Mouse (Mus musculus): Measurements from ENCODE around the gene Fam196b. TPM values are rescaled to one million over a fixed set of nuclear protein-coding genes. Genes with fewer than 3 reads are reported as not detected.

Gene Fam196b
- polyA plus RNA-seq, 1 experiment from 2014 or later, result 0.13 TPM

DNA sequence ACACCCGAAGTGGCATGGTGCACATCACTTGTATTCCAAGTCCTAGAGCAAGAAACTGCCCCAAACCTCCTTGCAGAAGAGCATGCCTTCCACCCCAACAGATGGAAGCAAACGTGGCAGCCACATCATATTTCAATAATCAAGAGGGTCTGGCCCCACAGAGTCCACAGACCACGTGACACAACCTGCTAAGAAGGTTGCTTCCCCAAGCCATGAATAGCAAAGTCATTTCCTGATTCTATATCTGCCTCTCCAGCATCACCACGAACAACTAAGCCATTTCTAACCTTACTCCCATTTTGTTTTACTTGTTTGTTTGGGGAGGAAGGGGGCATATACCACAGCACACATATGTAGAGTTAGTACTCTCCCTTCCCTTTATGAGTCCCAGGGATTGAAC, 69.6 kb downstream of the Fam196b start:
- H3K27me3 ChIP-seq, result no peaks in the 10 kb centered on the region
- ATAC-seq (replicated peaks; ENCODE audit: insufficient number of reproducible peaks, insufficient read depth, low FRiP score, low read depth), result no peak
- H3K36me3 ChIP-seq, result no peaks in the 10 kb centered on the region
- no peak overlapping the region for H3K4me2 ChIP-seq
- H3K4me3 ChIP-seq, result no peak overlapping the region
- no peak overlapping the region for H3K27ac ChIP-seq
- no peak overlapping the region for H3K9ac ChIP-seq
- H3K9me3 ChIP-seq (replicated peaks), result no peaks in the 10 kb centered on the region
- no peaks in the 10 kb centered on the region for H3K4me1 ChIP-seq (replicated peaks)
- WGBS, result 60% methylated on average over 4 of the region's 4 CpGs

GRCm38 (mm10) chr11:34385001-34385688, 70.5 kb downstream of the Fam196b start:
- ATAC-seq (replicated peaks; ENCODE audit: insufficient number of reproducible peaks, insufficient read depth, low FRiP score, low read depth), result no peak
- no peaks in the 10 kb centered on the region for H3K27me3 ChIP-seq
- no peaks in the 10 kb centered on the region for H3K36me3 ChIP-seq
- H3K9me3 ChIP-seq (replicated peaks), result no peaks in the 10 kb centered on the region
- H3K4me1 ChIP-seq (replicated peaks), result no peaks in the 10 kb centered on the region
- 38% methylated on average over 1 of the region's 1 CpGs for WGBS
- H3K27ac ChIP-seq, result no peak overlapping the region
- no peak overlapping the region for H3K4me2 ChIP-seq
- no peak overlapping the region for H3K4me3 ChIP-seq
- H3K9ac ChIP-seq, result no peak overlapping the region

GRCm38 (mm10) chr11:34389261-34390116, 74.9 kb downstream of the Fam196b start:
- 79% methylated on average over 6 of the region's 6 CpGs for WGBS
- ATAC-seq (replicated peaks; ENCODE audit: insufficient number of reproducible peaks, insufficient read depth, low FRiP score, low read depth), result no peak

DNA sequence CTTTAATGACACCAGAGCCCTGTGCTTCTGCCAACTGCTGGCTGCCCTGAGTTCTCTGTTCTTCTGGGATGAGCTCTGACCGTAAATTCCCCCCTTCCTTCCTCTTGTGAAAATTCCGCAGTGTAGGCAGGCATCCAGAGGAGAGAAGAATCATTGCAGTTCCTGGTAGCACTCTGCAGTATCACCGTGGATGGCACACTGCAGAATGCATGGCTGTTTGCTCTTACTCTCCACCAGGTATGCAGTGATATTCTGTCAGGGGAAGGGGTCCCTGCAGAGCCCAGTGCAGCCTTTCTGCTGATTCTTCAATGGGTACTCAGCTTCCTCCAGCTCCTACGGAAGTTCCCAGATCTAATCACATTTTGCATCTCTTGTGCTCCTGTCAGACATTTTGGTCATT, 77.5 kb downstream of the Fam196b start:
- no peaks in the 10 kb centered on the region for H3K9me3 ChIP-seq (replicated peaks)
- H3K4me1 ChIP-seq (replicated peaks), result no peaks in the 10 kb centered on the region
- no peak overlapping the region for H3K27ac ChIP-seq
- no peaks in the 10 kb centered on the region for H3K27me3 ChIP-seq
- no peak overlapping the region for H3K4me2 ChIP-seq
- no peaks in the 10 kb centered on the region for H3K36me3 ChIP-seq
- no peak overlapping the region for H3K4me3 ChIP-seq
- no peak overlapping the region for H3K9ac ChIP-seq
- no peak for ATAC-seq (replicated peaks; ENCODE audit: insufficient number of reproducible peaks, insufficient read depth, low FRiP score, low read depth)
- 44% methylated on average over 4 of the region's 4 CpGs for WGBS

More at GRCm38 (mm10) chr11:34389261-34390116, 74.9 kb downstream of the Fam196b start:
- no peaks in the 10 kb centered on the region for H3K9me3 ChIP-seq (replicated peaks)
- no peak overlapping the region for H3K27ac ChIP-seq
- no peak overlapping the region for H3K4me2 ChIP-seq
- no peak overlapping the region for H3K9ac ChIP-seq
- no peaks in the 10 kb centered on the region for H3K36me3 ChIP-seq
- no peaks in the 10 kb centered on the region for H3K27me3 ChIP-seq
- H3K4me1 ChIP-seq (replicated peaks), result no peaks in the 10 kb centered on the region
- H3K4me3 ChIP-seq, result no peak overlapping the region

DNA sequence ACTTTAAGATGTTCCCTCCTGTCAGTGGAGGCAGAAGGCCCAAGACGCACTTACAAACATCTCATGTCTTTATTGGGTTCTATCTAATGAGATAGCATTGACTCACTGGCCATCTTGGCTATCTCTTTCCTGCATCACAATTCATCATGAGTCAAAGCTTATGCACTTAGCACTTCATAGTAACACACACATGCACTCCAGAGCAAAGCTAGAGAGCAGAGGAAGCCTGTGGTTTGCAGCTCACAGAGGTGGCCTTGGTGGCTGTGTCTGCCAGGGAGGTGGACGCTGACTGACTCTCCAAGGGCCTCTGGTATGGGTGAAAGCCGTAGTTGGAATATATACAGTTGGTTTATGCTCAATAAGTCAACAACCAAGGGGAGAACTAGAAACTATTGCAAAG, 81.2 kb downstream of the Fam196b start:
- WGBS, result 84% methylated on average over 3 of the region's 3 CpGs
- no peaks in the 10 kb centered on the region for H3K36me3 ChIP-seq
- no peak for ATAC-seq (replicated peaks; ENCODE audit: insufficient number of reproducible peaks, insufficient read depth, low FRiP score, low read depth)

DNA sequence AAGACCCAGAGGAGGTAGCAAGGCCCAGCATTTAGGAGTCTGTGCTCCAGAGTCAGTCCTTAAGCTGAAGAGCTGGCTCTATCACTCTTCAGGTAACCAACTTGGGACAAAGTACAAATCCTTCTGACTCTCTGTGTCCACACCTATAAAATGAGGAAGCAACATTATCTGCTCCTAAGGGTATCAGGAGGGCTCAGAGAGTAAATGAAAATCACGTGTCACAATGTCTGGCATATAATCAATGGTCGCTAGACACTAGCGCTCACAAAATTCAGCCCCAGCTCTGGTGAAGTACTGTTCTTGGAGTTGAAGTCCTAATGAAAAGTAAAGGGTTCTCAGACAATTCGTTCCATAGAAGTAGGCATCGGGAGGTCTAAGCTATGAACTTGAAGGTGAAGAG, 83.0 kb downstream of the Fam196b start:
- Histone ChIP-seq H3K4me2 (no peak overlapping the region), H3K9ac (no peak overlapping the region), H3K9me3 (replicated peaks) (no peaks in the 10 kb centered on the region), H3K4me3 (no peak overlapping the region), H3K4me1 (replicated peaks) (no peaks in the 10 kb centered on the region), H3K27me3 (no peaks in the 10 kb centered on the region), H3K27ac (no peak overlapping the region), H3K36me3 (no peaks in the 10 kb centered on the region)
- no peak for ATAC-seq (replicated peaks; ENCODE audit: insufficient number of reproducible peaks, insufficient read depth, low FRiP score, low read depth)
- WGBS, result 84% methylated on average over 5 of the region's 5 CpGs

More for the DNA sequence above, 81.2 kb downstream of the Fam196b start:
- H3K9ac ChIP-seq, result no peak overlapping the region
- H3K4me2 ChIP-seq, result no peak overlapping the region
- H3K9me3 ChIP-seq (replicated peaks), result no peaks in the 10 kb centered on the region
- no peaks in the 10 kb centered on the region for H3K4me1 ChIP-seq (replicated peaks)
- no peak overlapping the region for H3K4me3 ChIP-seq
- no peaks in the 10 kb centered on the region for H3K27me3 ChIP-seq
- no peak overlapping the region for H3K27ac ChIP-seq

GRCm38 (mm10) chr11:34398555-34398954, 83.9 kb downstream of the Fam196b start:
- Histone ChIP-seq H3K9me3 (replicated peaks) (no peaks in the 10 kb centered on the region), H3K27ac (no peak overlapping the region), H3K9ac (no peak overlapping the region), H3K4me1 (replicated peaks) (no peaks in the 10 kb centered on the region), H3K4me3 (no peak overlapping the region), H3K27me3 (no peaks in the 10 kb centered on the region), H3K36me3 (no peaks in the 10 kb centered on the region), H3K4me2 (no peak overlapping the region)
- 61% methylated on average over 2 of the region's 2 CpGs for WGBS
- ATAC-seq (replicated peaks; ENCODE audit: insufficient number of reproducible peaks, insufficient read depth, low FRiP score, low read depth), result no peak

DNA sequence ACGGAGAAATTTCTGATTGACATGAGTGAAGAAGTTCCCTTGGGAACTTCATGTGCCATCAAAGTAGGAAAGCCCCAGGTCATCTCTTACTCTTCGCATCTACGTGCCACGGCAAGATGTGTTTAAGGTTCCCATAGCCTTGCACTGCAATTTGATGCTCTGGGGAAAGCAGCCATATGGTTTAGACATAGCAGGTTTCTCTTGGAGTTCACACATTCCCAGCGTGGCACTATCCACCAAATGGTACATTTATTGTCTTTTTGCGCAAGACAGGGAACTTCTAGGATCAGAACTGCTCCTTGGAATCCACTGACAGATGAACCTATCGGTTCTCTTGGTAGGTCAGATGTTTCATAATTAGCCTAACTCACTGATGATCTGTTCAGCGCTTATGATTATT, 86.7 kb downstream of the Fam196b start:
- WGBS, result 90% methylated on average over 8 of the region's 8 CpGs

DNA sequence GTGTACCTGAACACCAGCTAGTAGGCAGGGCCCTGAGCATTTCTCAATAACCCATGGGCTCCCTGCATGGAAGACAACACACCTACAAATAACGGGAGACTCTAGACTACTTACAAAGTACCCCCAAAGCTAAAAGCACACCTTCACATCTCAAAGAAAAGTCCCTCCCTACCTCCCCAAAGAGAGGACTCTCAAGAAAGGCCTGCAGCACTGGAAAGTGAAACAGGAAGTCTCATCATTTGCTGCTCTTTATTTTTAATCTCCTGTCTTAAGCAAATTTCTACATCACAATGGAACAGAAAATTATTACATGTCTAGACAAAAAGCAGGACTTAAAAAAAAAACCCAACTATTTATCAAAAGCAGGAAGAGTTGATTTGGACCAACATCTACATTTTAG, 90.7 kb downstream of the Fam196b start:
- H3K4me2 ChIP-seq, result no peak overlapping the region
- H3K9ac ChIP-seq, result no peak overlapping the region
- H3K4me3 ChIP-seq, result no peak overlapping the region
- no peak overlapping the region for H3K27ac ChIP-seq
- ATAC-seq (replicated peaks; ENCODE audit: insufficient number of reproducible peaks, insufficient read depth, low FRiP score, low read depth), result no peak
- H3K4me1 ChIP-seq (replicated peaks), result no peaks in the 10 kb centered on the region
- H3K36me3 ChIP-seq, result no peaks in the 10 kb centered on the region
- H3K27me3 ChIP-seq, result no peaks in the 10 kb centered on the region
- WGBS, result 74% methylated on average over 1 of the region's 1 CpGs
- no peaks in the 10 kb centered on the region for H3K9me3 ChIP-seq (replicated peaks)

More for the DNA sequence above, 86.7 kb downstream of the Fam196b start:
- Histone ChIP-seq H3K27ac (no peak overlapping the region), H3K9me3 (replicated peaks) (no peaks in the 10 kb centered on the region), H3K27me3 (no peaks in the 10 kb centered on the region), H3K36me3 (no peaks in the 10 kb centered on the region), H3K9ac (no peak overlapping the region), H3K4me2 (no peak overlapping the region), H3K4me3 (no peak overlapping the region), H3K4me1 (replicated peaks) (no peaks in the 10 kb centered on the region)
- no peak for ATAC-seq (replicated peaks; ENCODE audit: insufficient number of reproducible peaks, insufficient read depth, low FRiP score, low read depth)

DNA sequence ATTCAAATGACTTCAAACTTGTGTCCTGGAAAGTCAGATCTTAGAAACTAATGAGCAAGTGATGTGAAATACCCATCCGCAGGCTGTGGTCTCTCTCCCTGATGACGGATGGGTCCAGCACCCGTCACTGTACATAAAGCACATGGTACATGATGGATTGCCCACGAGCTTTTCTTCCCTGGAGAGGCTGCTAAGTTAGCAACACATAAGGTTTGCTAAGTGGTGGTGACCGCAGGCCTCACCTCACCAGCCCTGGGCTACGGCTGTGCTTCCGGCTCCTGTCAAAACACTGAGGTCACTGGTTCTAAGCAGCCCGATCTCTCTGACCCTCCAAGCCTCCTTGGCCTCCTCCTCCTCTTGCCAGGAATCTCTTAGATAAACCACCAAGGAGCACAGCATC, 91.7 kb downstream of the Fam196b start:
- Histone ChIP-seq H3K9me3 (replicated peaks) (no peaks in the 10 kb centered on the region), H3K9ac (no peak overlapping the region), H3K4me1 (replicated peaks) (no peaks in the 10 kb centered on the region), H3K27me3 (no peaks in the 10 kb centered on the region), H3K4me3 (no peak overlapping the region), H3K27ac (no peak overlapping the region), H3K4me2 (no peak overlapping the region), H3K36me3 (no peaks in the 10 kb centered on the region)
- whole genome bisulfite sequencing, result 65% methylated on average over 8 of the region's 8 CpGs
- ATAC-seq (replicated peaks; ENCODE audit: insufficient number of reproducible peaks, insufficient read depth, low FRiP score, low read depth), result no peak

GRCm38 (mm10) chr11:34406850-34407249, 92.2 kb downstream of the Fam196b start:
- Histone ChIP-seq H3K36me3 (no peaks in the 10 kb centered on the region), H3K4me1 (replicated peaks) (no peaks in the 10 kb centered on the region), H3K4me2 (no peak overlapping the region), H3K9ac (no peak overlapping the region), H3K27me3 (no peaks in the 10 kb centered on the region), H3K4me3 (no peak overlapping the region), H3K9me3 (replicated peaks) (no peaks in the 10 kb centered on the region), H3K27ac (no peak overlapping the region)
- no peak for ATAC-seq (replicated peaks; ENCODE audit: insufficient number of reproducible peaks, insufficient read depth, low FRiP score, low read depth)
- 41% methylated on average over 5 of the region's 5 CpGs for WGBS
